Mouse (Mus musculus) adrenal gland, adult 8-10 months (tissue): ENCODE data around the gene Ralgapa2. TPM values are rescaled to one million over a fixed set of nuclear protein-coding genes. Genes with fewer than 3 reads are reported as not detected.

ENCODE experiments used
- DNase-seq: peaks from one replicate; pipeline ENCODE4 v3.0.0; 2022
- total RNA-seq, 4 experiments: library from RNA; stranded (reverse); gene quantifications; 2 replicates each; pipeline ENCODE4 v1.2.4; 2022

The Ralgapa2 gene
- total RNA-seq, 4 experiments from 2014 or later, result 17.8 to 27.6 (median 24.6) TPM

DNA sequence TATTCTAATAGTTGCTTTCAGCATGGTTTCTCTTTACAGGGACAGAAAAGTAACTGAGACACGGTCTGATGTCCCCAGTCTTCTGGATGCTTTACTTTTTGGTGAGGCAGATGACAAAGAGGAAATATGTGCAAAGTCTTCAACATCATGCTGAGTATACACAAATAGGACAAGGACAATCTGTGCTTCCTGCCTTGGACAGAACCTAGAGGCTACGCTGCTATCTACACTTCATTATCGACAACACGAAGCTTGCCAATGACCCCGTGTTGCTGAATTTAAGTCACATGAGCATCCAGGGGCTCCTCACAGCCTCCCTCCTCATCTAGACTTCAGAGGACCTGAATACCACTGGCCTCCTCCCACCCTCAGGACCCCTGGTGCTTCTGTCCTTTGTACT is 161.9 kb downstream of the Ralgapa2 start:
- no peak for DNase-seq

DNA sequence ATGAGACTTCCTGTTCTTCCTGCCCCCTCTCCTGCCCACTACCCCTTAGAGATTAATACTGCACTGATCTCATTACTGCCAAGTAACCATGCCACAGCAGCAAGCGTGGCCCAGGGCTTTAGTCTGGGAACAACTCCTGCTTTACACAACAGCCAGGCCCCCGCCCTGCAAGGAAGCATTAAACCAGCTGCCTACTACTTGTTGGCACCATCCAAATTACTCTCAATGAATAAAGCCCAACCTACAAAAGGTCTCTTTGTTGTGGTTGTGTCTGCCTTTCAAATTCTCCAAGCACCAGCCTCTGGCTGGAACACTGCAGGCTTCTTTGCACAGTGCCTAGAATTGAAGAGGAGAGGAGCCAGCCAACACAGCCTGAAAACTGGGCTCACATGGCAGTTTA is 164.2 kb downstream of the Ralgapa2 start:
- DNase-seq, result no peak

DNA sequence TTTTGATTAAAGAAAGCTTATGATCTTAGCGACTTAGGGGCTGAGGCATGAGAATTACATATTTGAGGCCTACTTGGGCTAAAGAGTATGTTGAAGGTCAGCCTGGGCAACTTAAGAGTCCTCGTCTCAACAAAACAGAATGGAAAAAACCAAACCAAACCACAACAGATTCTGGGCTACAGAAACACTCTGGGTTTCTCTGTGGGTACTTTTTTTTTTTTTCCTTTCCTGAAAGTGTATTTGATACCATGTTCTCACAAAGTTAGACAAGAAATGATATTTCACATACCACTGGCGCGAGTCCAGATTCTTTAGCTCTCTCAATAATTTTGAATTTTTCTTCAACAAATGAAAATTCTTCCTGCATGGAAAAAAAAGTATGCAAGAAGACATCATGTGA is 172.1 kb downstream of the Ralgapa2 start:
- DNase-seq, result no peak

DNA sequence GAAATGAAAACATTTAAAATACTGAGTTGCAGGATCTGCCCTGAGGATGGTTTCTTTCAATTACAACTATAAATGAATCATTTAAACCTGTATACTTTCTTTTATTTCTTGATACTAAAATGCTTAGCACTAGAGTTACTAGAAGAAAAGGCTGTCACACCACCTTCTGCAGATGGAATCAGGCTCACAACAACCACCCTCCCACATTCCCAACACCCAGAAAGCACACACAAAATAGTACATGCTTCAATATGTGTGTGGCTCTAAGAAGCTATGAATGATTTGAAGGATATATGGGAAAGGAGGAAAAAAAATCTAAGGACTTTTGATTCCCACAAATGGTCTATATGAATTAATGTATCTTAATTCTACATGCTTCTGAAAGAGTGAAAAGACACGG is 174.6 kb downstream of the Ralgapa2 start:
- no peak for DNase-seq

DNA sequence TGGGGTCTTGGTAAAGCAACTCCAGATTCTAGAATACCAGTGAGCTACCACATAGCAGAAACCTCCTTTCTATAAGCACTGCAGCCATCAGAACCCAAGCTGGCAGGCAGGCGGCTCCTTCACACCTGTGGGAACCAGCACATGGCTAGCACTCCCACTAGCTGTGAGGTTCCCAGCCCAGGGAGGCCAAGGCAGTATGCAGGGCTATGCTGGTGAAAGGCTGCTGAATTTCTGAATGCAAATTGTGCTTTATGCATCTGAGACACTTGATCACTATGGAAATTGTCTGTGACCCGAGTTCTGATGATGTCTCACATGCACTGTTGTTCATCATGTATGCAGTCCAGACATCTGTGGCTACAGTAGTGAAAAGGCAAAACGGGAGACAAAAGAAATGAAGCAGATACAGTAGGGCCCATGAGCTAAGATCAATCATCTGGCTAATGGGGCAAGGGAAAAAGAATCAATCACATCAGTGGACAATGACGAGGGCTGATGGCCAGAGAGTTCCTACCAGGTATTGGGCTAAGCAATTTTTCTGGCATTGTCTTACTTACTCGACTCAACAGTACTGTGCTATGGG is 180.2 kb downstream of the Ralgapa2 start:
- no peak for DNase-seq

DNA sequence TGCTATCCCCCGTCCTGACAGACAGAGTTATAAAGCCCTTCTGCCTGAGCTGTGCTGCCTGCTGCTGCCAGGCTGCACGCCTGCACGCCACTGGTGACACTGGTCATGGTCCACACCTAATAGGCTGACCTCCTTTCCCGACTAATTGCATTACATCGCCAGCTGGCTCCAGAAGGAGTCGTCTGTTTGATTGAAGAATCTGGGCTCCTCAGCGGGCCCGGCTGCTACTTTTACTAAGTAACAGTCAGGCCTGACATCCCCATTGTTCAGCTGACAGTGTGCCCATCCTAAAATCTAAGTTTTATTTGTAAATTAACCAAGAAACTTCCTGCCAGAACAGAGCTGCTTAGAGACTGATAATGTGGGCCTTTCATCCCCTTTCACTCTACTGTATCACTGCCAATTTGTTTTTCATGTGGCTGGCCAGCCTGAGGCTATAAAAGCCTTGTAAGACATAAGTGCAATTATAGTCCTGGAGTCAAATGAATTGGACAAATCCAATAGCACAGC is 181.3 kb downstream of the Ralgapa2 start:
- DNase-seq, result no peak

DNA sequence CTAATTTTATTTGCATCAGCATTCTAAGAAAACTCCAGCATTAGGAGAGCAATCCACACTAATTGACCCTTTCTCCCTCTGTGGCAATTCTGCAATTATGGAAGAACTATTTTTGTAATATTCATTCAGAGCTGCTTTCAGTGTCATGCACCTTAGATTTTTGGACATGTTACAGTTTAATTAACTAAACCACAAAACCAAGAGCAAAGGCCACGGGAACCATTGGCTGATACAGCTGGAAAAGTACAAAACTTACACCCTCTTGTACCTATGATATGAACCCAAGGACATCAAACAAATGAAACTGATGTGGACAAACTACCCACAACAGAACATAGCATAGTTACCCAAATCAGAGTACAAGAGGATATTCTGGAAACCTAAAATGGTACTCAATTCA is 182.0 kb downstream of the Ralgapa2 start:
- DNase-seq, result no peak

DNA sequence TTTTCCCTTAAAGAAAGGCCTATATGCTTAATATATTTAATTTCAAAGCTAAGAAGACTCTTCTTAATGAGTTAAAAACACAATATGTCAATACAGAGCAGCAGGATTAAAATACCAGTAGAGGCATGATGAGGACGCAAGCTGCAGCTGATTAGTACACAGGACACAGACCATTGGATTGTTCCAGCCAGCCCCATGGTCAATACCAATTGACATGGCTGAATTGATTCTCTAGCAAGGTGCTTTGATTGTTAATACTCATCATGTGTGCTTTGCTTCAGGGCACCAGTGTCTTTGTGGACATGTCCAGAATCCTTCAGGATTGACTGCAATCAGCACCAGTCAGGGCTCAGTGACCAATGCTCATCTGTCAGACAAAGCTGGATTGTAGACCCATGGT is 185.5 kb downstream of the Ralgapa2 start:
- DNase-seq, result no peak

DNA sequence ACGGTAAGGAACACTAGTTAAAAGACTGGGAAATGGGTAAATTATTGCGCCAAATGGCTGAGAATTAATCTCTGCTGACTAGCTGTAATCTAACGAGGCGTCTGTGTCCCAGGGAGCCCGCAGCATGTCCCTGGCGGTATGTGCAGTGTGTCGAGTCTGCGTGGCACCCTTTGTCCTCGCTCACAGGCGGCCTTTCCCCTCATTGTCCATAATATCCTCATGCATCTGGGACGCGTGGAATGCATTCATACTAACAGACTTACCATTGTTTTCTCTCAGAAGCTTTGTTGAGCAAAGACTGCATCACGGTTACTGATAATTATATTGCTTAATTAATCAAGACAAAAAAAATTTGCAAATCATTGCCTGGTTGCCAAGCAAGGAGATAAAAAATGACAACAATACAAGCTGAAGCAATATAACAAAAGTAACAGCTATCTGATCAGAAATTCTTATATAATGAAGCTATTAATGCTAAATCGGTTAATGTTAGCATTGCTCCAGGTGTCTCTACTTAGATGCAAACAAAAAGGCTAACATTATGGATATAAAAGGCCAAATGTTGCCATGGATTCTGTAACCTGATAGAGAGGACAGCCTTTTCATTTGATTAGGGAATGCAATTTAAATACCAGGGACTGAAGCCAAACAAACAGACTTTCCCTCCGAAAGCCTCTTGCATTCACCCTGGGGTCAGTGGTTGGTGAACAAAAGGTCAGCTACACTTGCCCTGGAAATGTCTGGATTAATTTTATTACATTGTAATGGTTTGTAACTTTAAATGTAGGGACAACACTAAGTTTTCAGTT is 187.0 kb downstream of the Ralgapa2 start:
- no peak for DNase-seq

DNA sequence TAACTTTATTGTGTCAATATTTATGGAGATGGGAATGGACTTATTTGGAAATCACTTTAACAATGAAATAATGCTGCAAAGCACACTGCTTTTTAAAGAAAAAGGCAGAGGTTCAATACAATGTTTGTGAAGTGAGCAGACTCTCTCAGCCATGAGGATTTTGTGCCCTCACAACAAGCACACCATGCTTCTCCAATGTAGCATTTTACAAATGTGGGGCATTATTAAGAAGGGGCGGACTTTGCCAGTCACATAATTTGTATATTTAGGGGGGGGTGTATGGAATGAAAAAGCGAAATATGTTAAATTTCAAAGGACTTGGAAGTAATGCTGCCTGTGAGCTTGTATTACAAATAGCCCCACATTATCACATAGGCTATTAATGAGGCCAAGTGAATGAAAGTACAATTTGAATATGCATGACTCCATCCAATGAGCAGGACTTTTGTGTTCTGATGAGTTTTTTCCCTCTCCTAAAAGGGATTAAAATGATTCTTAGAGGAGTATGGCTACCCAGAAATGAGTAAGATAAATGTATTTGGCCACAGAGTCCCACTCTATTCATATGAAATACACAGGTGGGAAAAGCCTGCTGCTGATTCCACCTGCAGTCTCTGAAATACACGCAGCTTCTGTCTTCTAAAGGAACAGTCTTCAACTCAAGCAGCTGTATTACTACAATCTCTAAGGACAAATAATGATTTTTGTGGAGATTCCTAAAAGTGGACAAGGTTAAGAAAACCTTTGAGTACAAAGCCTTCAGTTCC is 187.8 kb downstream of the Ralgapa2 start:
- no peak for DNase-seq

DNA sequence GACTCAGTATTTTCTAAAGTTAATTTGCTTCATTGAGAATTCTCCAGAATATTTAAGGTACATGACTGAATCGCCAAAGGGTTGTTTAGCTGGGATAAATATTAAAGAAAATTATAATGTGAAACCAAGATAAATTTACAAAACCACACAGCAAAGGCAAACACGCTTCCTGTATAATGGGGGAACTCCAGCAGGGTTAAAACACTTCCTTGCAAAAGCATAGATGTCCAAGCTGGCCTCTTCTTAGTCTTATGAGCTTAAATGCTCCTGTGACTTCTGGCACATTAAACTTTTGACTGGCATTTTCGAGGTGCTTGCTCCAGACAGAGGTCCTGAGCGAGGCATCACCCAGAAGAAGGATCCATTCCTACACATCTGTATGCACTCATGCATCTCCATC is 188.6 kb downstream of the Ralgapa2 start:
- DNase-seq, result no peak

DNA sequence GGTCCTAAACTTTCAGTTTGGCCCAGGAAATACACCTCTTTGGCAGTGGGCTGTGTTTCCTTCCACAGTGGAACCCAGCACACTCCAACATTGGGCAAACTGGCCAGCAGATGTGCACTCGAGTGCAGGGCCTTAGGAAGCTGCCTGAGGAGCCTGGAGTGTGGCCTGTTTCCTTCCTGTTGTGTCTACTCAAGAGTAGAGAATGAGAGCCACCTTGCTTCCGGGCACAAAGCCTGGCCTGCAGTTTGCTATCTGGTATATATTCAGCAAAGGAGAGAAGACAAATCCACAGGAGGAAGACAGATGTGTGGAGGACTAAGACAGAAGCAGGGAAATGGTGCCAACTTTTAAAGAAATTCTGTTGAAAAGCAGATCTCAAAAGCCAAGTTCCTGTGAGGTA is 189.4 kb downstream of the Ralgapa2 start:
- DNase-seq, result no peak

DNA sequence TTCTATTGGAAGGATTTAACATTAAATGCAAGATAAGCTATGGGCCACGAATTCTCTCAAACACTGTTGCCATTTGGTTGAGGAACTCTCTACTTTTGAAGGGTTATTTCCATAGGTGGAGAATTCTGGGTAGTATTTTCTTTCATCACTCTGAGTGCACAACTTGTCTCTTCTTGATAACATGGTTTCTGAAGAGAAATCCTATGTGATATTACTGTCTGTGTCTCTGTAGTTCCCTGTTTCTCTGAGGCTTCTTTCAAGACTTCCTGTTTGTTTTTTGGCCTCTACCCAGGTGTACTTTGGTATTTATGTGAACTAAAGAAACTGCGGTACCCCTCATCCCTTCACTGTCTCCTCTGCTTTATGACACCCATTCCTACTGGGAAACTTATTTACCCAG is 190.1 kb downstream of the Ralgapa2 start:
- DNase-seq, result no peak

DNA sequence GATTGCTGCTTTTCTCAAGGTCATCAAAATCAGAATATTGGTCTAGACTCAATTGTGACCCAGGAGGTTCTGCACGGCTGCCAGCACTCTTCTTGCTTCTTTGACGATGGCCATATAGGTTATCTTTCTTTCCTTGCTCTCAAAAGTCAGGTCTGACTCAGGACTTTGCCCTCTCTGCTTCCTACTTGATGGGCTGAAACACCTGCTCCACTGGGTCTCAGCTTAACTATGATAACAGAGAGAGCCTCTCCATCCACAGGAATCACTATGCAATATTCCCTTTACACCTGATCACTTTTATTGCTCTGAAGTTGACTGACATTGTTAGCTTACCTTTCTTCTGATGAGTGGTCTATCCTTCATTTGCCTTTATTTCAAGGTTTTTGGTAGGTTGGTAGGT is 191.5 kb downstream of the Ralgapa2 start:
- no peak for DNase-seq

DNA sequence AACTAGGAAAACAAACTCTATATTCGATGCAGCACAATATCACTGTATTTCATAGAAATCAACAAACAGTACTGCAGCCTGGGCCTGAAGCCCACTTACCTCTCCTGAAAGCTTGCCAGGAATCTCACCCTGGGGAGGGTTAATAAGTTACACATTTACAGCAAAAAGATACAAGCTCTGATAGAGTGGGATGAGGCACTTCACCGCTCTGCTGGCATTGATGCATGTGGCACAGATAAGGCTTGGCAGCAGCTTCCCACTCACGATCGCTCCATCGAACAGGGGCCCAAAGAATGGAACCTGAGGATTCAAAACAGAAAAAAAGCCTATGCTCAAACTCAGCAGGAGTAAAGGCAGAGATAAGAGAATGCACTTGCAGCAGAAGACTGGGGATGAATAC is 197.4 kb downstream of the Ralgapa2 start:
- DNase-seq, result no peak

DNA sequence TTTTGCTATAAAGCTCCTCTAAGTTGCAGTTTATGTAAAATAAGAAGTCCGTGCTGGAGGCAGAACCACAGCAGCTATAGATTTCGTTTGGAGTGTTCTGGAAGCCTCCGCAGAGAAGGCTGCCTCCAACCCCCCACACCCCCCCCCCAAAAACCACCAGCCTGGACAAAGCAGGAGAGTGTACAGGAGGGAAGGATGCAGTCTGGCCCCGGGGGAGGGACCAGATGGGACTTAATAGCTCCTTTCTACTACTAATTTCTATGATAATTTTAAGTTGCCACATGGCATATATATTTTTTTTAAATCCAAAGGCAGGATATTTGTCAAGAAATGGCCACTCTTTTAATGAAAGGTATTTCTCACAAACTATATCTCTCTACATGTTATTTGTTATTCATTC is 198.3 kb downstream of the Ralgapa2 start:
- DNase-seq, result no peak

DNA sequence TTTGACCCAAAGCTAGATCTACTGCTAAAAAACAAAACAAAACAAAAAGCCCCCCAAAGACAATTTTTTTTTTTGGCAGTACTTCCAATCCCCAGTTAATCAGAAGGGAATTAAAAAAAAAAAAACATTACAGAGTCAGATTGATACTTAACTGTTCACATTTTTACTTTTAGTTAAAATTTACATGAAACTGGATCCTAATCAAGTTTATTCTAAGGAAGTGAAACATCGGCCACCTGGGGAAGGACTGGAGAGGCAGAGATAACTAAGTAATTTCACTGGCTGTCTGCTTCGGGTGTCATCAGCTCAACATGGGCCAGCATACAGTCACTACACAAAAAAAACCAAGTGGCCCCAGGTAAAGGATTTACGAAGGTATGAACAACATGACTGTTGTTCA is 201.4 kb downstream of the Ralgapa2 start:
- no peak for DNase-seq

DNA sequence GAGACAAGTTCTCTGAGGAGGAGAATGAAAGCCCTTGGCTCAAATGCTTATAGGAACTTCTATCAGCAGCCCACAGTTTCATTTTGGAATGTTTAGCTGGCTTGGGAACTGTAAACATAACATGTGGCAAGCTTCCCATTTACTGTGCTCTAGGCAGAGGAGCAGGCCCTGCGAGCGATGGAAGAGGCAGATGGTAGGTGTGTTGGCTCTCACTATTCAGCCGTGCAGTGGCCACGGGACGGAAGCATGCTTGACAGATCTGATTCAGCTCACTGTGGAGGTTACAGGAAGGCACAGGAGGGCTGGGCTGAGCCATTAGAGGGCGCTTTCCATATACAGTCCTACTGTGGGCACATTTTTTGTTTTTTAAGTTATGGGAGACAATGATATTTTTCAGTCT is 201.9 kb downstream of the Ralgapa2 start:
- DNase-seq, result no peak

DNA sequence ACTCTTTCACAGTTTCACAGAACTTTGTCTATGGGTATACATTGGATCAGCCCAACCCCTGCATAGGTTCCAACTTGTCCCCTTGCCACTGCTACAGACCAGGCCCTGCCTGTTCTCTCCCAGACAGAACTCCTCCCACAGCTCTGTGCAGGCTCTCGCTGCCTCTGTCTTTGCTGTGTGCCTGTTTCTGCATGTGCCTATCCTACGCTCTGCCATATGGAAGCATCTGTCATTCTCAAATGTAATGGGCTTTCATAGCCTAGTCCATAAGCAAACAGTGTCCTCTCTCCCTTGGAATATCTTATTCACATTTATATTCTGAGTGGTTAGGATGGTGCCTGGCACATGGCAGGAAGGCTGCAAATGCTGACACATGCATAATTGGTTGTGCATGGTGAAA is 202.7 kb downstream of the Ralgapa2 start:
- no peak for DNase-seq

DNA sequence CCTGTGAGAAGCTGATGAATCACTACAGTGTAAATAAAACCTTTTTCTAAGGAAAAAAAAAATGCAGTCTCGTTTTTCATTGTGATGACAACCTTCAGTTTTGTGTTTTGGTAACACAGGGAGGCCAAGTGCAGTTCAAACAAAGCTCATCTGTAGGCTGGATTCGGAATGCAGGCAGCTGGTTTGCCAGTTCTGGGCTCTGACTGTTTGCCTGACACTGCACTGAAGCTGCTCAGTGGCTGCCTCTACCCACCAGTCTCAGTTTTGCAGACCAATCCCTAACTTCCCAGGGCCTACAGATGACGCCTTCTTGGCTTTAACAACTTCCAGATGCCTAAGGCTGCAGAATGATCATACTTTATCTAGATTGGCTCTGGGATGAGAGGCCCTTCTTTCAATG is 205.1 kb downstream of the Ralgapa2 start:
- DNase-seq, result no peak

DNA sequence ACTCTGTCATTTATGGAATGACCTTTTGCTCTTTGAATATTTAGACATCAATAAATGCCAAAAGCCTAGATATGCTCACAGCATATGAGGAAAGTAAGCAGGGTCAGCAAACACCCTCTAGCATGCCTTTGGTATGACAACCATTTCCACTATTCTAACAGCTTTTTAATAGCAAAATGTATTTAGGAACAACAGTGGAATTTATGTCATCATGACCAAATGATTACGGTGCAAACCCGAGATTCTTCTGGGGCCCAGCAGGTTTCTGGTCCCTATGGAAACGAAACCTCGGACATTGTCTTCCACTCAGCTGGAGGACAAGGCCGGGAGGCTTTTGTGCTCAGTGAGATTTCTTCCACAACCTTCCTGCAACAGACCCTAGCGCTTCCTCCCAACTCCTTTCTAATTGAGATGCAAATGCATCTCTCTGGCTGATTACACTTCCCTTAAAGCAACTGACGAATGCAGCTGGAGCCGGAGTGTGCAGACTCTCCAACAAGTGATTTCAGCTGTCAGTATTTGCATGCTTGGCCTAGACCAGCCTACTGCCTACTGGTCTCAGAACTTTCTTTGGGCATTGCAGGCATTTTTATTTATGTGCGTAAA is 209.9 kb downstream of the Ralgapa2 start:
- DNase-seq, result no peak

DNA sequence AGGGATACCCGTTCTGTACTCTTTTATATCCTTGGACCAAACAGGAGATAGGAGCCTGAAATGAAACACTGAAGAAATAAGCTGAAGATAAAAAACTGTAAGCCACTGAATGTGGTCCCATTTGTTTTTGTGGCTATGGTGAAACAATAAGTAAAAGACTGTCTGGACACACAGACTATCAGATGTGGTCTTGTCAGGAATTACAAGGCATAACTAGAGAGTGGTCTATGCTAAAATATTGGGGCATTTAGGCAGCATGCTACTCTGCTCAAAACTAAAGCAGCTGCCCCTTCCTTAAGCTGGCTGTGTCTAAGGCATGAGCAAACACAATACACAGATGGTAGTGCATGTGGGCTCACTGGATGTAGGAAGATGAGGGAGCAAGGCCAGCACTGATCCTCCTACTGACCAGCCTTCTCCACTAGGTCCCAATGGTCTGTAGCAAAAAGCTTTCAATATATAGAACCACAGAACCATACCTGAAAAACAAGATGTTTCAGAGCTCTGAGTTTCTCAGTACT is 211.6 kb downstream of the Ralgapa2 start:
- no peak for DNase-seq
